8 mouse cellular contexts compared by ENCODE assay signal in genomic region chr14:117895539-117895912, GRCm38 (mm10).
DNase-seq lines count a peak whose midpoint lies in the region; ATAC-seq and TF ChIP-seq lines count a peak whose summit lies in the region.

No protein-coding gene starts in this region.

- H3K4me2 ChIP-seq in kidney, embryonic 16.5 days (replicated peaks; ENCODE audit: low read depth, low read length), result no peak overlapping the region
- no peak overlapping the region for H3K4me2 ChIP-seq in stomach, embryonic 14.5 days (replicated peaks; ENCODE audit: low read depth, low read length)

- DNase-seq in kidney, adult 2 months, result no peak
- peak; percentile 26 to 47 for DNase-seq in frontal cortex, postnatal 14 days (ENCODE audit: low spot score in 2 of 2)
- DNase-seq in left cerebral cortex, postnatal 14 days (ENCODE audit: low spot score in 2 of 2), result peak; percentile 54 to 63
- no peak for DNase-seq in lung, postnatal 14 days
- DNase-seq in embryo, embryonic 9.5 days (ENCODE audit: extremely low spot score), result no peak
- DNase-seq in urinary bladder, postnatal 25 days (ENCODE audit: low spot score), result no peak

- no peak for TF ChIP-seq CTCF in kidney, adult 2 months (conservative IDR thresholded peaks at IDR 0.05; ENCODE audit: insufficient read depth, insufficient read length, low read depth, low read length)

- intact Hi-C loops in left cerebral cortex, postnatal 14 days (cut with DNase I), result no loop called here

- no peaks in the 10 kb centered on the region for H3K36me3 ChIP-seq in kidney, adult 2 months (ENCODE audit: control insufficient read depth, insufficient read depth, low read length)
- no peaks in the 10 kb centered on the region for H3K36me3 ChIP-seq in kidney, embryonic 16.5 days (ENCODE audit: insufficient read depth, low read length)
- no peaks in the 10 kb centered on the region for H3K36me3 ChIP-seq in stomach, embryonic 14.5 days (ENCODE audit: control insufficient read depth, insufficient read depth, low read length)

- 82% methylated on average over 16 of the region's 16 CpGs for WGBS in kidney, adult 2 months
- 77% methylated on average over 16 of the region's 16 CpGs for WGBS in kidney, embryonic 16.5 days
- 78% methylated on average over 16 of the region's 16 CpGs for WGBS in stomach, embryonic 14.5 days

- H3K9ac ChIP-seq in kidney, embryonic 16.5 days (replicated peaks; ENCODE audit: low read length), result no peak overlapping the region
- no peak overlapping the region for H3K9ac ChIP-seq in stomach, embryonic 14.5 days (replicated peaks; ENCODE audit: low read depth, low read length)

- H3K27ac ChIP-seq in kidney, adult 2 months (ENCODE audit: insufficient read depth, low read depth, low read length), result no peak overlapping the region
- H3K27ac ChIP-seq in kidney, embryonic 16.5 days (ENCODE audit: low read length), result no peak overlapping the region
- H3K27ac ChIP-seq in stomach, embryonic 14.5 days (ENCODE audit: low read length), result peak overlapping the region; percentile 0; the same call in 1 of the 2 replicates

- no peaks in the 10 kb centered on the region for H3K27me3 ChIP-seq in kidney, adult 2 months (replicated peaks; ENCODE audit: control insufficient read depth, insufficient read depth, low read length)
- no peaks in the 10 kb centered on the region for H3K27me3 ChIP-seq in kidney, embryonic 16.5 days (ENCODE audit: insufficient read depth, low read length)
- no peaks in the 10 kb centered on the region for H3K27me3 ChIP-seq in stomach, embryonic 14.5 days (ENCODE audit: control insufficient read depth, insufficient read depth, low read length)

- H3K4me1 ChIP-seq in kidney, adult 2 months (ENCODE audit: control insufficient read depth, insufficient read depth, low read length), result no peaks in the 10 kb centered on the region
- H3K4me1 ChIP-seq in kidney, embryonic 16.5 days (ENCODE audit: insufficient read depth, low read length), result no peaks in the 10 kb centered on the region
- peaks cover 2% of the 10 kb centered on the region; the same call in 1 of the 2 replicates for H3K4me1 ChIP-seq in stomach, embryonic 14.5 days (ENCODE audit: control insufficient read depth, insufficient read depth, low read length)

- H3K9me3 ChIP-seq in kidney, embryonic 16.5 days (ENCODE audit: low read length), result no peaks in the 10 kb centered on the region
- H3K9me3 ChIP-seq in stomach, embryonic 14.5 days (ENCODE audit: control insufficient read depth, low read depth, low read length), result no peaks in the 10 kb centered on the region

- TF ChIP-seq POLR2A in kidney, adult 2 months (IDR thresholded peaks at IDR 0.05; ENCODE audit: low read depth, low read length), result no peak

- no peak for ATAC-seq in kidney, embryonic 16.5 days (ENCODE audit: low FRiP score, low TSS enrichment)
- ATAC-seq in stomach, embryonic 14.5 days (ENCODE audit: insufficient number of reproducible peaks, insufficient read depth, low FRiP score, low read depth), result no peak

- H3K4me3 ChIP-seq in kidney, adult 2 months (ENCODE audit: insufficient read depth, low read depth, low read length), result 0 out of 2 replicates have a peak overlapping the region, but pooled peaks have one; percentile 21
- H3K4me3 ChIP-seq in kidney, embryonic 16.5 days (ENCODE audit: low read length), result no peak overlapping the region
- H3K4me3 ChIP-seq in stomach, embryonic 14.5 days (ENCODE audit: low read depth, low read length), result no peak overlapping the region

Comparison
In these comparisons a context has a peak if more than half of its experiments do, and no peak if none do; other contexts are left out.
1. DNase-seq: peak in frontal cortex, postnatal 14 days (2 of 2) and left cerebral cortex, postnatal 14 days (2 of 2); none in kidney, adult 2 months (single experiment), lung, postnatal 14 days (single experiment), embryo, embryonic 9.5 days (single experiment) and urinary bladder, postnatal 25 days (single experiment).